Mouse (Mus musculus): ENCODE measurements around the gene Cd3e. TPM values are rescaled to one million over a fixed set of nuclear protein-coding genes. Genes with fewer than 3 reads are reported as not detected.
A peak's percentile ranks its signal among the peaks of the same experiment; 100 is the strongest.

The Cd3e gene
- not detected in 2 replicates for polyA plus RNA-seq (2015; fragmentation: Nextera tagmentation; extraction: Ambion mirVana)

DNA sequence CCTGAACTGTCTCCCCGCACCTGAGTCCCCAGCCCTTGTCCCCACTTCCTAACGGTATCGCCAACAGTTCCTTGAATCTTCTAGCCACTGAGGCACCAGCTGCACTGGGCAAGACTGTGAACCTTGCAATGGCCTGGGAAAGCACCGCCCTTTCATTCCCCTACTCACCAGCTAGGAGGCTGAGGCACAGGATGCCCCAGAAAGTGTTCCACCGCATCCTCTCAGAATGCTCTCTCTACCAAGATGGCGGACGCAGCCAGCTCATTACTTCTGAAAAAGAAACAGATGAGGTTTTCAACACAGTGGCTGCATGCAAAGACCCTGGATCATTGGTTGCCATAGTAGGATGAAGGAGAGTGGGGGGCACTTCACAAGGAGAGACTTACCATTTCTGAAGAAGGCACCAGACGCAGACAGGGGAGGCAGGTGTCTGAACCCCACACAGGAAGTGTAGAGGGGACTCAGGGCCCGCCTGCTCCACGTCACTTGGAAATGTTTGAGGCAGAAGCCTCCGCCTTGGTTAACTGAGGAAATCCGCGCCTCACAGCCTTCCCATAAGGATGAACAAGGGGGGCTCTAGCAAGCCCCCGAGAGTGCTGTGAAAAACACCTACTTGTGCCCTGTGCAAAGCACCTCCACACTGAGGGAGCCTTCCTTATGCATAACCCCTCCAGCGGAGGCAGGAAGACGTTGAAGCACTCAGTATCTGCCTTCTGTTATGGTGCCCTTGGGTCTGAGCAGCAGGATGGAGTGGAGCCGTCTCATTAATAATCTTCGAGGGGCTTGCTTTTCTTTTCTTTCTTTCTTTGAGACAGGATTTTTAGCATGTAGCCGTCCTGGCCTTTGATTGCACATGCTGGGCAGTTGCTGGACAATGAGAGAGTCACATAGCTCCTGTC, at the start of gene Cd3e:
Gene Cd3e, minus strand, starts transcription at position 448 of the 899 bp plus-strand sequence.
- no peak within 1 kb of the TSS for H3K9ac ChIP-seq
- 83% methylated on average over 19 of the region's 19 CpGs for WGBS

DNA sequence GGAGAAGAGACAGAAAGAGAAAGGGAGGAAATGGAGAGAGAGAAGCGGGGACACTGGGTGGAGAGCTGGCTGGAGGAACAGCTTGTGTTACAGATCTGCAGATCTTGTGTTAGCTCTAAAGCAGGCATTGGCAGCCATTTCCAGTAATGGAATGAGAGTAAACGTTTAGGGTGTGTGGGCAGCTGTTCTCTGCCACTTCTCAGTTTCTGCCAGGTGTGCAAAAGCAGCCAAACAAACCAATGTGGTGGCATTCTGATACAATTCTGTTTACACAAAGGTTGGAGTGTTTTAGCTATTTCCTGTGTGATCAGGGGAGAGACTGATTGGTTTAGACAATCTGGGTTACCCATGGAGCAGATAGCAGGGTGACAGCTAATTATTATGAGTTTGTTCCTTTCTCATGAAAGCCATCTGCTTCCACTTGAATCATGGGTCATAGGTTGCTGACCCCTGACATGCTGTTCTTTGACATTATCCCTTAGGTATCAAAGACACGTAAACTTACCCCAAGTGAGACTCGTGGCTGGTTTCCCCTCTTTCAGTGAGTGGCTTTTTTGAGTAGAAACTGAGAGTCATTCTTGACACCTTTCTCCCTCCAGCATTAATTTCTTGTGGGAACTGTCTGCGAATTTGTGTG, 49.0 kb upstream of the Cd3e start:
- Histone ChIP-seq H3K36me3 (no peaks in the 10 kb centered on the region), H3K9me3 (no peaks in the 10 kb centered on the region), H3K27ac (no peak overlapping the region), H3K9ac (no peak overlapping the region), H3K4me3 (no peak overlapping the region), H3K4me2 (no peak overlapping the region), H3K4me1 (replicated peaks) (no peaks in the 10 kb centered on the region; the same call in 1 of the 2 replicates), H3K27me3 (peaks cover 45% of the 10 kb centered on the region)
- no peak for ATAC-seq (ENCODE audit: low FRiP score)
- 50% methylated on average over 5 of the region's 5 CpGs for WGBS

More for the DNA sequence above, at the start of gene Cd3e:
- H3K27me3 ChIP-seq: 0 out of 2 replicates have a peak, but pooled peaks cover 2% of the 10 kb centered on the region
- no peak within 1 kb of the TSS for H3K27ac ChIP-seq
- no peak within 1 kb of the TSS for H3K4me3 ChIP-seq
- H3K9me3 ChIP-seq: no peaks in the 10 kb centered on the region
- no peaks in the 10 kb centered on the region for H3K4me1 ChIP-seq (replicated peaks)
- no peaks in the 10 kb centered on the region for H3K36me3 ChIP-seq
- no peak within 1 kb of the TSS for H3K4me2 ChIP-seq
- ATAC-seq (ENCODE audit: low FRiP score): no peak

DNA sequence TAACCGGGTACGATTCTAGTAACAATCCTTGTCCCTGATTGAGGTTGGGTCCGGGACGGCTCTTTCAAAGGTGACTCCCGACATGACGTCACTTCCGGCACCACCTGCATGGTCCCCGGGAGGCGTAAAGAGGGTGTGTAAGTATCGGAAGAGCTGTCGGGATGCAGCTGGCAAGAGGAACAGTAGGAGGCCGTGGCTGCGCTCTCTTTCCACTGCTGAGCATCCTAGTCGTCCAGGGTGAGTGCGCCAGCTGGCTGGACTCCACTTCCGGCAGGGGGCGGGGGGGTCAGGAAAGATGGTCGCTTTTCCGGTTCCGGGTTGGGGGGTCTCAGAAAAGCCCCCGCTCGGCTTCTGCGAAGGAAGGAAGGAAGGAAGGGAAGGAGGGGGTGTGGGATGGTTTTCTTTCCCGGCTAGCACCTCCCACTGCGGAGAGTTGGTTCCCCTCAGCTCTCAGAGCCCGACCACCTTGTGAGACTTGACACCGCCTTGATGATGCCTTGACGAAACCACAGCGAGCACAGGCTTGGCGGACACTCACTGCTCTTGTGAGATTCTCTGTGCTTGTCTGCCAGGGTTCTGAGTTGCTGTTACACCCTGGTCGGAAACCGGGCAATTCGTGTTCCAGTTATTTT, 45.8 kb upstream of the Cd3e start, which contains the start of gene Mpzl3:
Gene Mpzl3, plus strand, starts transcription at position 105 of the 632 bp plus-strand sequence.
- no peaks in the 10 kb centered on the region for H3K9me3 ChIP-seq

DNA sequence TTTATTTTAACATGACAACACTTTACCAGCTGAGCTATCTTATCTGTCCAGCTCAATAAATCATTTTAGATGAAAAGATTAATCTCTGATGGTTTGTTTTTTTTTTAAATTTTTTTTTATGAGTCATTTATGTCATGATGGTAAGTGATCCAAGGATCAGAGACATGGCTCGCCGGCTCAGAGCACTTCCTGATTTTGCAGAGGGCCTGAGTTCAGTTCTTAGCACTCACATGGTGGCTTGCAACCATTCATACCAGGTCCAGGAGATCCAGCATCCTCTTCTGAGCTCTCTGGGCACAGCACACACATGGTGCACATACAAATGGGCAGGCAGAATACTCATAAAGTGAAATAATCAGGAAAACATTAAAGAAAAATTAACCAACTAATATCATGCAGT, 40.9 kb upstream of the Cd3e start:
- no peak for ATAC-seq (ENCODE audit: low FRiP score)
- Histone ChIP-seq H3K27me3 (peaks cover 51% of the 10 kb centered on the region), H3K36me3 (no peaks in the 10 kb centered on the region), H3K4me1 (replicated peaks) (no peaks in the 10 kb centered on the region; the same call in 1 of the 2 replicates), H3K4me2 (no peak overlapping the region), H3K9me3 (no peaks in the 10 kb centered on the region), H3K4me3 (no peak overlapping the region), H3K27ac (no peak overlapping the region), H3K9ac (no peak overlapping the region)
- 83% methylated on average over 2 of the region's 2 CpGs for WGBS

More for the DNA sequence above, 45.8 kb upstream of the Cd3e start, which contains the start of gene Mpzl3:
- WGBS: under 1% methylated on average over 33 of the region's 33 CpGs
- H3K4me2 ChIP-seq: peak within 1 kb of the TSS; percentile 62
- peak; percentile 99 for ATAC-seq (ENCODE audit: low FRiP score)
- H3K9ac ChIP-seq: peak within 1 kb of the TSS; percentile 75
- H3K27ac ChIP-seq: peak within 1 kb of the TSS; percentile 100
- peaks cover 64% of the 10 kb centered on the region for H3K27me3 ChIP-seq
- no peaks in the 10 kb centered on the region for H3K36me3 ChIP-seq
- peak within 1 kb of the TSS; percentile 60 for H3K4me3 ChIP-seq
- H3K4me1 ChIP-seq (replicated peaks): no peaks in the 10 kb centered on the region; the same call in 1 of the 2 replicates

DNA sequence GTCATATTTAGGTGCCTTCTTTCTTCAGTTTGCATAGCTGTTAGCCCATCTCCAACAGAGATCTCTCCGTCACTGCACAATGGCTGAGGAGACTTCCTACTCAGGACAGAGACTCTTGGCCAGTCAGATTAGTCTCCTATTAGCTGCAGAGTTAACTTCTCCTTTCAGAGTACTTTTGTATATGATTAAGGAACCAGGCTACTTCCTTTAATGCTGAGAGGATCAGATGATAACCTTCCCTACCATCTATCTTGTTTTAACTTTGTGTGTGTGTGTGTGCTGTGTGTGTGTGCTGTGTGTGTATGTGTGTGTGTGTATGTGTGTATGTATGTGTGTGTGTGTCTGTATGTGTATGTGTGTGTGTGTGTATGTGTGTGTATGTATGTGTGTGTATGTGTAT, 40.3 kb upstream of the Cd3e start:
- no peak for ATAC-seq (ENCODE audit: low FRiP score)
- Histone ChIP-seq H3K4me1 (replicated peaks) (no peaks in the 10 kb centered on the region; the same call in 1 of the 2 replicates), H3K27me3 (peaks cover 56% of the 10 kb centered on the region), H3K4me2 (no peak overlapping the region), H3K9ac (no peak overlapping the region), H3K27ac (no peak overlapping the region), H3K4me3 (no peak overlapping the region), H3K36me3 (no peaks in the 10 kb centered on the region), H3K9me3 (no peaks in the 10 kb centered on the region)
- WGBS: 87% methylated on average over 1 of the region's 1 CpGs

DNA sequence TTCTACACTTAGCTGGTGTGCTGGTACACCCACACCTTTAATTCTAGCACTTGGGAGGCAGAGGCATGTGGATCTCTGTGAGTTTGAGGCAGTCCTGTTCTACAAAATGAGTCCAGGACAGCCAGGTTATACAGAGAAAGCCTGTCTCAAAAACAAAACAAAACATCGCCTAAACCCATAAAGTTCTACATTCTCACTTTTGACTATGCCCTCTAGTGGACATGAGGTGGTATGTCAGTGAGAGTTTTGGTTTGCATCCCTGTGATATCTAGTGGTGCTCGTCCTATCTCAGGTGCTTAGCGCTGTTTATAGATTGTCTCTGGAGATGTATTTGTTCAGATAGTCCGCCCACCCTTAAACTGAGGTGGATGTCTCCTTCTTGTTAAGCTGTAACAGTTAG, 39.1 kb upstream of the Cd3e start:
- no peak for ATAC-seq (ENCODE audit: low FRiP score)
- H3K27ac ChIP-seq: no peak overlapping the region
- no peak overlapping the region for H3K4me3 ChIP-seq
- WGBS: 29% methylated on average over 4 of the region's 4 CpGs
- no peaks in the 10 kb centered on the region for H3K9me3 ChIP-seq
- H3K36me3 ChIP-seq: no peaks in the 10 kb centered on the region
- no peak overlapping the region for H3K9ac ChIP-seq
- no peaks in the 10 kb centered on the region for H3K4me1 ChIP-seq (replicated peaks)
- no peak overlapping the region for H3K4me2 ChIP-seq
- H3K27me3 ChIP-seq: peaks cover 66% of the 10 kb centered on the region

DNA sequence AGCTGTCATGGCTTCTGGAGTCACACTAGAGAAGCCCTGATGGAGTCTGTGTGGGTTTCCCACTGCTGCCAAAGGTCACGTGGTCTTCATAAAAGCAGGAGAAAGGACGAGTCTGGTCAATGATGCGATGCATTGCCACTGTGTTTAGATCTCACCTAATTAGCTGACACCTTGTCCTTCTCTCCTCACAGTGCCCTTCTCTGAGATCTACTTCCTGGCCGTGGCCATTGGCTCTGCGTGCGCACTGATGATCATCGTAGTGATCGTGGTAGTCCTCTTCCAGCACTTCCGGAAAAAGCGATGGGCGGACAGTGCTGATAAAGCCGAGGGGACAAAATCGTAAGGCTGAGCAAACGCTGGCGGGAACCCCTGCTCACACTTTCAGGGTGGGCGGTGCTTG, 37.5 kb upstream of the Cd3e start:
- peaks cover 8% of the 10 kb centered on the region; the same call in 1 of the 2 replicates for H3K4me1 ChIP-seq (replicated peaks)
- no peaks in the 10 kb centered on the region for H3K36me3 ChIP-seq
- peaks cover 71% of the 10 kb centered on the region for H3K27me3 ChIP-seq
- no peak overlapping the region for H3K27ac ChIP-seq
- 91% methylated on average over 16 of the region's 16 CpGs for WGBS
- H3K9ac ChIP-seq: no peak overlapping the region
- no peak for ATAC-seq (ENCODE audit: low FRiP score)
- no peak overlapping the region for H3K4me2 ChIP-seq
- no peak overlapping the region for H3K4me3 ChIP-seq
- no peaks in the 10 kb centered on the region for H3K9me3 ChIP-seq

DNA sequence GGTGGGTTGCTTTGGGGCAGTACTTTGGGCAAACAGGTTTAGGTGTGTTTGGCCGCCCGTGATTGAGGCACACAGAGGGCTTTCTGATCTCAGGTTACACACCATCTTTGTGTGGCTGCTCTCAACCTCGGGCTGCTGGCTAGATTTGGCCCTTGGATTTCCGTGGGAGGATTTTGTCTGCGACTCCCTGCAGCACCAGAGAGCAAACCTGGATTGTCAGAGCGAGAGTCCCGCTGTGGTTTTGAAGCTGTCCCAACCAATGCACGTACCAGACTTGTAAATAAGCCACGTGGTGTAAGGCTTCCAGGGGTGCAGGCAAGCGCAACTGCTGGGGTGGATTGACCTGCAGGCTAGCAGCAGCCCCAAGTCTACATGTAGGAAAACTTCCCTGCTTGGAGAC, 33.5 kb upstream of the Cd3e start:
- H3K4me3 ChIP-seq: no peak overlapping the region
- peaks cover 87% of the 10 kb centered on the region for H3K27me3 ChIP-seq
- H3K36me3 ChIP-seq: no peaks in the 10 kb centered on the region
- no peak for ATAC-seq (ENCODE audit: low FRiP score)
- H3K4me2 ChIP-seq: peak overlapping the region; percentile 15
- H3K9ac ChIP-seq: no peak overlapping the region
- no peaks in the 10 kb centered on the region for H3K9me3 ChIP-seq
- no peak overlapping the region for H3K27ac ChIP-seq
- H3K4me1 ChIP-seq (replicated peaks): peaks cover 17% of the 10 kb centered on the region
- under 1% methylated on average over 10 of the region's 10 CpGs for whole genome bisulfite sequencing

DNA sequence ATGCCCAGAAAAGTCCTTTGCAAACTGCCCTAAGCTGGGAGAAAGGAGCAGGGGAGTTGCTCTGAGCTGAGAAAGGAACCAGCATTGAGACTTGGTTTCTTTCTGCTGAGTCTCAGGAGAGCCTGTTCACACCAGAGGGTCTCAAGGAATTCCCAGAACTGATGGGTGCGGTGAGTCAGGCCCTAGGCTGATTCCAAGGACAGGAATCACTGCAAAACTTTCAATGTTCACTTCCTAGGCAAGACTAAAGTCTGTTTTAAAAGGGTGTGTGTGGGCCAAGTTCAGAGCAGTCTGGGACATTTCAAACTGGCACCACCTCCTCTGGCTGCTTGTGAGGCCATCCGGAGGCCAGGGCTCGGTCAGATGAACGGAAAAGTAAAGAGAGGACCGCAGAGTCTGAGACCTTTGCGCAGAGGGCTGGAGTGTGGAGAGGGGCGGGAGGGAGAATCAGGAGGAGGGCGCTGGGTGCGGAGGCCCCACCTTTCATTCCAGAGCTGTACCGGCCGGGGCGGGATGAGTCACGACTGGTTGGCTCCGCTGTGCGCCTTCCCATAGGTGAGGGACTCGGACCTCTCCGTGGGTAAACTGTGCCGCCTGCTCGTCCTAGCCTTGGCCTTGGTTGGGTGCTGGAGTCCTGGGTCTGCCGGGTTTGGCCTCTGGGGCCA, 32.8 kb upstream of the Cd3e start:
- Histone ChIP-seq H3K4me3 (peak overlapping the region; percentile 3; the same call in 1 of the 2 replicates), H3K9me3 (no peaks in the 10 kb centered on the region), H3K9ac (no peak overlapping the region), H3K4me2 (peak overlapping the region; percentile 15), H3K4me1 (replicated peaks) (peaks cover 17% of the 10 kb centered on the region), H3K27me3 (peaks cover 83% of the 10 kb centered on the region), H3K36me3 (no peaks in the 10 kb centered on the region), H3K27ac (no peak overlapping the region)
- ATAC-seq (ENCODE audit: low FRiP score): no peak
- WGBS: 2% methylated on average over 20 of the region's 20 CpGs

DNA sequence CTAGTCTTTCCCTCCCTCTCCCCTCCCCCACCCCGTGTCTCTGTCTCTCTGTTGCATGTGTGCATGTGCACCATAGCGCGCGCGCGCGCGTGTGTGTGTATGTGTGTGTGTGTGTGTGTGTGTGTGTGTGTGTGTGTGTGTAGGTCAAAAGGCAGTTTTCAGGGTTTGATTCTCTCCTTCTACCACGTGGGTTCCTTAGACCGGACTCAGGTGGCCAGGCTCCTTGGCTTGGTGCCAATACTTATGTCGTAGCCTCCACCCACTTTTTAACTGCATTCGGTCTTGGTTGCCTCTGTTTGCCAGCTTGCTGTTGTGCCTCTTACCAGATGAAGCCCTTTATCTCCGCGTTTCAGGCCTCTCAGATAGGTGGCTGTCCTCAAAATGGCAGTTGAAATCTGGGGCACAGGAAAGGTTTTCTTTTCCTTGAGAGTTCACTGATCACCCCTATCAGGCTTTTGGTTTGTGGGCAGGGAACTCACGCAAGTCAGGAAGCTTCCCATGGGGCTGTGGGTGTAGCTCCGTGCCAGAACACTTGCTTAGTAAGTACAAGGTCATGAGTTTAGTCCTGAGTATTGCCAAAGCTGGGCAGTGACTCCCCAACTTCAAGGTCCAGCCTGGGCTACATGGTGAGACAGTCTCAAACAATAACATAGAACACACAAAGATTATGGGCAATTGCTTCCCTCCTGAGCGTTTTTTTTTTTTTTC, 31.9 kb upstream of the Cd3e start:
- Histone ChIP-seq H3K4me3 (no peak overlapping the region), H3K4me2 (peak overlapping the region; percentile 21; the same call in 1 of the 2 replicates), H3K4me1 (replicated peaks) (peaks cover 17% of the 10 kb centered on the region), H3K36me3 (no peaks in the 10 kb centered on the region), H3K27me3 (peaks cover 76% of the 10 kb centered on the region), H3K27ac (no peak overlapping the region), H3K9me3 (no peaks in the 10 kb centered on the region), H3K9ac (no peak overlapping the region)
- 26% methylated on average over 17 of the region's 17 CpGs for WGBS
- ATAC-seq (ENCODE audit: low FRiP score): no peak

DNA sequence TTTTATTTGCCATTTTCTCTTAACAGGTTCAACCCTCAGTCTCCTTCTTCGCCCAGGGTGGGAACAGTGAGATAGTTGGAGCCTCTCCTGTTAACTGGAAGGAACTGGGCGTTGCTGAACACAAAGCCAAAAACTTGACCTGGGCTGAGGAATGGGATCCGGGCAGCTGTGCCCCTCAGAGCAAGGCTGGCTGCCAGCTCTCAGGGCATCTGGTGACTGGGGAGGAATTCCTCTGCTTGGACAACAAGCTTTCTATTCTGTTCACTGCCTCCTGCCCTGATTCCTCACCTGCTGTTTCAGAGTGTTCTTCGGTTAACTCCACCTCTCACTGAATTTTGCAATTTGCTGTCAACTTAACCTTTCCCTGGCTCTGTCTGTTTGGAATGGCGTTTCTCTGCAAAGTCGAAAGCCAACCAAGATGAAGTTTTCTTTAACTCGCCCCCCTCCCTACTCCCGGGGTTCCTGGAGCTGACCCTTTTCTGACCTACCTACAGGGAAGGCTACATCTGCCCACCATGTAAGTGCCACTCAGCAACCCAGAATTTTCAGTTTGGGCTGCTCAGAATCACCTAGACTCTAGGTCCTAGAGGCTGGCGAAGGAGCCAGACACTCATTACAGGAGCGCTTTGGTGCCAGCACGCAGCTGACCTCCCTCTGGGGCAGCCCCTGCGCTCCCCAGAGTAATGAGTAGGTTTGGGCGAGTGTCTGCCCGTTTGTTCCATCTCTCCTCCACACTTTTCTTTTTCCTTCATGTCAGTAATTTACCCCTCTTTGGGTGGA, 30.8 kb upstream of the Cd3e start:
- peaks cover 75% of the 10 kb centered on the region for H3K27me3 ChIP-seq
- peak overlapping the region; percentile 21; the same call in 1 of the 2 replicates for H3K4me2 ChIP-seq
- ATAC-seq (ENCODE audit: low FRiP score): no peak
- WGBS: 14% methylated on average over 14 of the region's 14 CpGs
- H3K4me1 ChIP-seq (replicated peaks): peaks cover 17% of the 10 kb centered on the region
- no peaks in the 10 kb centered on the region for H3K36me3 ChIP-seq
- H3K9me3 ChIP-seq: no peaks in the 10 kb centered on the region
- H3K4me3 ChIP-seq: no peak overlapping the region
- H3K27ac ChIP-seq: no peak overlapping the region
- H3K9ac ChIP-seq: no peak overlapping the region

Data from hindbrain, embryonic 13.5 days (tissue).